In genomic region chr2:73925089-73925488, GRCm38 (mm10) we compare ENCODE assay signal across 9 mouse cellular contexts. TPM values are rescaled to one million over a fixed set of nuclear protein-coding genes. Genes with fewer than 3 reads are reported as not detected.
DNase-seq lines count a peak whose midpoint lies in the region; ATAC-seq and TF ChIP-seq lines count a peak whose summit lies in the region.
"Had no signal": no experiment of that assay in that cellular context is flagged by ENCODE, and none has a peak within 500 bp of the region (broad histone marks: within the 10 kb centered on the region; RNA-seq: fewer than 3 reads in every experiment).

No protein-coding gene starts in this region.

- H3K4me1 ChIP-seq in liver, postnatal 0 days (ENCODE audit: insufficient read depth): no peaks in the 10 kb centered on the region
- H3K4me1 ChIP-seq in olfactory bulb, adult 2 months (ENCODE audit: control insufficient read depth, insufficient read depth, low read length): 0 out of 2 replicates have a peak, but pooled peaks cover 2% of the 10 kb centered on the region
- H3K4me1 ChIP-seq: megakaryocyte, embryonic 14.5 days had no signal

- H3K27me3 ChIP-seq in liver, postnatal 0 days (ENCODE audit: insufficient read depth, low read length): no peaks in the 10 kb centered on the region

- no peak overlapping the region for H3K4me2 ChIP-seq in liver, postnatal 0 days (ENCODE audit: low read depth, low read length)

- no peak for TF ChIP-seq EP300 in liver, postnatal 0 days (IDR thresholded peaks at IDR 0.05; ENCODE audit: low read depth)

- no peak overlapping the region for H3K4me3 ChIP-seq in liver, postnatal 0 days (ENCODE audit: low read depth, low read length)
- H3K4me3 ChIP-seq in olfactory bulb, adult 2 months (ENCODE audit: insufficient read depth, low read depth, low read length): no peak overlapping the region
- H3K4me3 ChIP-seq: megakaryocyte, embryonic 14.5 days had no signal

- no peak for ATAC-seq in liver, postnatal 0 days

- WGBS in liver, postnatal 0 days (ENCODE audit: insufficient replicate concordance): 20% methylated on average over 5 of the region's 5 CpGs
- WGBS in olfactory bulb, adult 2 months: 8% methylated on average over 5 of the region's 5 CpGs

- no peak overlapping the region for H3K27ac ChIP-seq in liver, postnatal 0 days (ENCODE audit: low read depth)
- no peak overlapping the region for H3K27ac ChIP-seq in olfactory bulb, adult 2 months (ENCODE audit: insufficient read depth, low read depth, low read length)

- no peaks in the 10 kb centered on the region for H3K9me3 ChIP-seq in liver, postnatal 0 days (ENCODE audit: low read length)

- peak; percentile 14 for DNase-seq in urinary bladder, postnatal 25 days (ENCODE audit: low spot score)
- no peak for DNase-seq in urinary bladder, postnatal 10 days (ENCODE audit: low spot score)
- peak; percentile 85 for DNase-seq in embryo, embryonic 11 days
- DNase-seq in gastrocnemius, postnatal 25 days: peak; percentile 23
- DNase-seq in kidney, postnatal 25 days: peak; percentile 90
- peak; percentile 38 for DNase-seq in liver, postnatal 0 days
- no peak for DNase-seq in spleen, postnatal 36 days (ENCODE audit: low spot score in 2 of 2)

- no peak overlapping the region for H3K9ac ChIP-seq in liver, postnatal 0 days (replicated peaks)

- peak; percentile 42 for TF ChIP-seq CTCF in liver, postnatal 0 days (IDR thresholded peaks at IDR 0.05; ENCODE audit: low read depth)
- TF ChIP-seq CTCF in olfactory bulb, adult 2 months (IDR thresholded peaks at IDR 0.05; ENCODE audit: insufficient read depth, low read depth, low read length): 0 out of 2 replicates have a peak, but pooled peaks have one; percentile 15

- no peaks in the 10 kb centered on the region for H3K36me3 ChIP-seq in liver, postnatal 0 days (replicated peaks; ENCODE audit: insufficient read depth, low read length)

- TF ChIP-seq POLR2A in olfactory bulb, adult 2 months (IDR thresholded peaks at IDR 0.05; ENCODE audit: insufficient read depth, low read depth, low read length): no peak

RNA-seq across cellular contexts. Expression of gene Atp5g3, which starts 14.0 kb away (rescaled TPM):
- 1,000 to 10,000 TPM; 1,520 to 1,554 TPM for total RNA-seq in gastrocnemius, postnatal 25 days (2021)
- polyA plus RNA-seq in liver, postnatal 0 days (2015; fragmentation: Nextera tagmentation; extraction: Ambion mirVana): 1,436 and 1,439 TPM in 2 replicates
- not detected in 2 replicates for polyA plus RNA-seq in olfactory bulb, adult 2 months (2012; ENCODE audit: insufficient read depth, insufficient read length, low replicate concordance, missing spikeins)

RNA-seq across cellular contexts. Expression of gene Atf2, which starts 32.6 kb away (rescaled TPM):
- 10 to 100 TPM; 17.6 to 19.9 TPM for total RNA-seq in gastrocnemius, postnatal 25 days (2021)
- 14.4 and 14.9 TPM in 2 replicates for polyA plus RNA-seq in liver, postnatal 0 days (2015; fragmentation: Nextera tagmentation; extraction: Ambion mirVana)
- polyA plus RNA-seq in olfactory bulb, adult 2 months (2012; ENCODE audit: insufficient read depth, insufficient read length, low replicate concordance, missing spikeins): 176 and 185 TPM in 2 replicates

Comparison
In these comparisons a context has a peak if more than half of its experiments do, and no peak if none do; other contexts are left out.
1. DNase-seq: peak in urinary bladder, postnatal 25 days (single experiment), embryo, embryonic 11 days (single experiment), gastrocnemius, postnatal 25 days (single experiment), kidney, postnatal 25 days (2 of 2) and liver, postnatal 0 days (single experiment); none in urinary bladder, postnatal 10 days (single experiment) and spleen, postnatal 36 days (0 of 2).
2. RNA of gene Atf2, which starts 32.6 kb away (polyA plus RNA-seq): 176 to 185 TPM in olfactory bulb, adult 2 months; 14.4 to 14.9 TPM in liver, postnatal 0 days; every median in the first group is over 10 times any median in the second.